Mouse (Mus musculus): ENCODE data around the gene Ssr1. TPM values are rescaled to one million over a fixed set of nuclear protein-coding genes. Genes with fewer than 3 reads are reported as not detected.

Gene Ssr1
- polyA plus RNA-seq, 1 experiment from 2014 or later, result 74.0 TPM

DNA sequence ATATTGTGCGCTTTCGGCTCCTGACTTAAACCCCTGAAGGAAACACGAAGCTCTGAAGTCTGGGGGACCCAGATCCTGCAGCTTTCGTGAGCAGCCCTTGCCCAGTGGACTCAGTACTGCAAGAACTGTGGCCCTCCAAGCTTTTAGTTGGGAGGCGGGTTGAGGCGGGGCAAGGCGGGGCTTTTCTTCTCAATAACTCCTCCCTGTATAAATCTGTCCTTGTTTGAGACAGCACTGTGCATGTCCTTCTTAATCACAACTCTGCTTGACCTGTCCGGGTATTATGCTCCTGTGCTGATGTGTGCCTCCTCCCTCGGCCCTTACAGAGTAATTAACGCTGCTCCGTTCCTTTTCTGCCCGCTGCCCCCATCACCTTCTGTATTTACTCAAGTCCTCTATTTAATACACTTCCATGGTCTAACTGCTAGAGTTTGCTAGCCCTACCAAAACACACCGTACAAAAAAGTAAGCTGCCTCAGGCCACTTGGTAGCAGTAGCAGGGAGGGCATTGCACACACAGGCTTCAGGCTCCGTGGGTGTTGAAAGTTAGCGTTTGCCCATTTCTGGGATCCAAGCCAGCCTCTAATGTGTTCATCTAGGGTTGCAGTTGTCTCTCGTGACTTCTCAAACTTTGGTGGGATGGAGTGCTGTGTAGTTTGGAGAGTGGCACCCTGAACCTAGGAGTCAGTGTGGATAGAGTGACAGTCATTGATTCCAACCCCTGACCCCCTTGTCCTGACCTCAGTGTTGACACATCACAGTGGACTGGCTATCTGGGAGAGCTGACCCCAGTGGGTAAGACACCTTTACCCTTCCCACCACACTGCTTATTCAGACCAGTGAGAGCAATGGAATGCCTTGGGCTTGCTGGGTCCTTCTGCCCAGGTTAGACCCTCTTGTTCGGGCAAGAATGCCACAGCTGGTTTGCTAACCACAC, 51.8 kb downstream of the Ssr1 start:
- no peaks in the 10 kb centered on the region for H3K27me3 ChIP-seq (replicated peaks; ENCODE audit: control insufficient read depth, insufficient read depth, low read length)
- peaks cover 5% of the 10 kb centered on the region; the same call in 1 of the 2 replicates for H3K9me3 ChIP-seq (ENCODE audit: control insufficient read depth, low read length)
- H3K27ac ChIP-seq (ENCODE audit: low read length), result no peak overlapping the region
- no peak for ATAC-seq
- H3K4me2 ChIP-seq (ENCODE audit: low read length), result no peak overlapping the region
- no peak overlapping the region for H3K4me3 ChIP-seq (replicated peaks; ENCODE audit: low read length)
- H3K4me1 ChIP-seq (replicated peaks; ENCODE audit: control insufficient read depth, insufficient read depth, low read length), result no peaks in the 10 kb centered on the region
- 52% methylated on average over 17 of the region's 17 CpGs for WGBS
- H3K9ac ChIP-seq (replicated peaks; ENCODE audit: low read depth, low read length), result no peak overlapping the region
- H3K36me3 ChIP-seq (ENCODE audit: control insufficient read depth, insufficient read depth), result no peaks in the 10 kb centered on the region

DNA sequence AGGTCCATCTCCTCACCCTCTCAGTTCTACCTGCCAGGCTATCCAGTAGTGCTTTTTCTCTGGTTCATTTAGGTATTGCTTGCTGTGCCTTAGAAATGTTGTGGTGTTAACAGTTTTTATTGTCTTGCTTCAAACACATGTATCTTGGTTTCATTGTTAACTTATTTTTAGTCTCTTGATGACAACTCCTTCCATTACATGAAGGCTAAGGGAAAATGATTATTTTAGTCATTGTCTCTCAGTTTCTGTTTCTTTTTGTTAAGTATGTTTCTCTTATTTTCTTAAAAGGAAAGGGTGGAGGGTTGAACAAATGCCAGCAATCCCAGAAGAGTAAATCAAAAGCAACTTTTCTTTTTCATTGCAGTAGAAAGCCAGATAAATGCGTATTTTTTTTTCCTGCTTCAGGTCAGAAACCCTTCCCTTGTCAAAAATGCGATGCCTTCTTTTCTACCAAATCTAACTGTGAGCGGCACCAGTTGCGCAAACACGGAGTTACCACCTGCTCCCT, 52.8 kb downstream of the Ssr1 start:
- no peaks in the 10 kb centered on the region for H3K27me3 ChIP-seq (replicated peaks; ENCODE audit: control insufficient read depth, insufficient read depth, low read length)
- H3K4me2 ChIP-seq (ENCODE audit: low read length), result no peak overlapping the region
- no peaks in the 10 kb centered on the region for H3K4me1 ChIP-seq (replicated peaks; ENCODE audit: control insufficient read depth, insufficient read depth, low read length)
- WGBS, result 79% methylated on average over 5 of the region's 5 CpGs
- no peak overlapping the region for H3K9ac ChIP-seq (replicated peaks; ENCODE audit: low read depth, low read length)
- ATAC-seq, result no peak
- no peaks in the 10 kb centered on the region for H3K36me3 ChIP-seq (ENCODE audit: control insufficient read depth, insufficient read depth)
- peaks cover 5% of the 10 kb centered on the region; the same call in 1 of the 2 replicates for H3K9me3 ChIP-seq (ENCODE audit: control insufficient read depth, low read length)
- H3K4me3 ChIP-seq (replicated peaks; ENCODE audit: low read length), result no peak overlapping the region
- H3K27ac ChIP-seq (ENCODE audit: low read length), result no peak overlapping the region

DNA sequence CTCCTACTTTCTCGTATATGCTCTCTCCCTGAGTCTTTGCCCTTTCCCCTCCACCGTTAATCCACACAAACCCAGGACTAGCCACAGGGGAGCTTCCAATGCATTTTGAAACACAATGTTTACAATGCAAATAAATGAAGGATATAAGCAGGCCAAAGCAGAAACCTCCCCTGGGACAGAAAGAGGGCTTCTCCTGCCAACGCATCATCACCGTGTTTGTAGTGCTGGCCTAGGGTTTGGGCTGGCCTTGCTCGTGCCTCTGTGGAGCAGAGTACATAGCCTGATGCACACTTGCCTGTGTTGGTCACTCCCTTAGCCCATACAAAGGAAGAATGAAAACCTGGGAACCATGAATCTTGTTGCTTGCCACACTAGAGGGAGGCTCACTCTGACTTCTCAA, 53.4 kb downstream of the Ssr1 start:
- H3K36me3 ChIP-seq (ENCODE audit: control insufficient read depth, insufficient read depth), result no peaks in the 10 kb centered on the region
- H3K4me3 ChIP-seq (replicated peaks; ENCODE audit: low read length), result no peak overlapping the region
- H3K27ac ChIP-seq (ENCODE audit: low read length), result no peak overlapping the region
- H3K27me3 ChIP-seq (replicated peaks; ENCODE audit: control insufficient read depth, insufficient read depth, low read length), result no peaks in the 10 kb centered on the region
- 68% methylated on average over 5 of the region's 5 CpGs for WGBS
- H3K9me3 ChIP-seq (ENCODE audit: control insufficient read depth, low read length), result peaks cover 5% of the 10 kb centered on the region; the same call in 1 of the 2 replicates
- no peak overlapping the region for H3K4me2 ChIP-seq (ENCODE audit: low read length)
- H3K4me1 ChIP-seq (replicated peaks; ENCODE audit: control insufficient read depth, insufficient read depth, low read length), result no peaks in the 10 kb centered on the region
- ATAC-seq, result no peak
- no peak overlapping the region for H3K9ac ChIP-seq (replicated peaks; ENCODE audit: low read depth, low read length)

DNA sequence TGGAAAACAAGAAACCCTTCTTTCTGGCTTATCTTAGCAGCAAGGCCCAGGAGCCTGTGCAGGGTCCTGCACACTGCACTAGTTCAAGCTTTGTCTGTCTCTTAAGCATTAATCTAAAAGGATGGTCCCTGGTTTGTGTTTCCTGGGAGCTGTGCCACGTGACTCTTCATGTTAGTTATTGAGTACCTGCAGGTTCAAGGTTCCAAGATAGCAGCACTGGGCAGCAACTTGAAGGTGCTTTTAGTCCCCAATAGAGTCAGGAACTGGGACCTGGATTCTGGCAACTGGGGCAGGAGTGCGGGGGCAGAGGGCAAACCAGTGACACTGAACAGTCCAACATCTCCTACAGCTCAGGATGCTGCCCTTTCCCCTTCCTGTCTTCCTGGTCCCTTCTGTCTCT, 53.9 kb downstream of the Ssr1 start:
- H3K4me1 ChIP-seq (replicated peaks; ENCODE audit: control insufficient read depth, insufficient read depth, low read length), result no peaks in the 10 kb centered on the region
- no peak overlapping the region for H3K4me3 ChIP-seq (replicated peaks; ENCODE audit: low read length)
- WGBS, result 89% methylated on average over 2 of the region's 2 CpGs
- no peaks in the 10 kb centered on the region for H3K27me3 ChIP-seq (replicated peaks; ENCODE audit: control insufficient read depth, insufficient read depth, low read length)
- H3K27ac ChIP-seq (ENCODE audit: low read length), result no peak overlapping the region
- H3K4me2 ChIP-seq (ENCODE audit: low read length), result no peak overlapping the region
- ATAC-seq, result no peak
- peaks cover 5% of the 10 kb centered on the region; the same call in 1 of the 2 replicates for H3K9me3 ChIP-seq (ENCODE audit: control insufficient read depth, low read length)
- H3K36me3 ChIP-seq (ENCODE audit: control insufficient read depth, insufficient read depth), result no peaks in the 10 kb centered on the region
- H3K9ac ChIP-seq (replicated peaks; ENCODE audit: low read depth, low read length), result no peak overlapping the region

DNA sequence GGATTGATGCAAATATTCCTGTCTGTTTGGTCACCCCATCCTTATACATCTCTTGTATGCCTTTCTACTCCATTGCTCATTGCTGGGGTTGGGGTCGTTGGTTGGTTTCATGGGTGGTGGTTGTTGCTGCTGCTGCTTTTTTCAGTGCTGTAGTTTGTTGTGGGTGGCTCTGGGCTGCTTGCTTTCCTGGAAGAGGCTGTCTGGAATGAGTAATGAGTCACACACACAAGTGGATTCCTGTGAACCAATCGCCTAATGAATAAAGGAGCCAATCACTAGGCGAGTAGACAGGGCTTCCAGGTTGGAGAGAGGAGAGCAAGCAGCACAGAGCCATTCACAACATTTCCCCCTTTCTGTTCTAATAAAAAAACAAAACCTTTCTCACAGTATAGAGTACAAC, 57.7 kb downstream of the Ssr1 start:
- Histone ChIP-seq H3K27me3 (replicated peaks; ENCODE audit: control insufficient read depth, insufficient read depth, low read length) (no peaks in the 10 kb centered on the region), H3K9me3 (ENCODE audit: control insufficient read depth, low read length) (peaks cover 5% of the 10 kb centered on the region; the same call in 1 of the 2 replicates), H3K36me3 (ENCODE audit: control insufficient read depth, insufficient read depth) (no peaks in the 10 kb centered on the region), H3K27ac (ENCODE audit: low read length) (no peak overlapping the region), H3K9ac (replicated peaks; ENCODE audit: low read depth, low read length) (no peak overlapping the region), H3K4me3 (replicated peaks; ENCODE audit: low read length) (no peak overlapping the region), H3K4me2 (ENCODE audit: low read length) (no peak overlapping the region), H3K4me1 (replicated peaks; ENCODE audit: control insufficient read depth, insufficient read depth, low read length) (no peaks in the 10 kb centered on the region)
- 71% methylated on average over 3 of the region's 3 CpGs for WGBS
- ATAC-seq, result no peak

DNA sequence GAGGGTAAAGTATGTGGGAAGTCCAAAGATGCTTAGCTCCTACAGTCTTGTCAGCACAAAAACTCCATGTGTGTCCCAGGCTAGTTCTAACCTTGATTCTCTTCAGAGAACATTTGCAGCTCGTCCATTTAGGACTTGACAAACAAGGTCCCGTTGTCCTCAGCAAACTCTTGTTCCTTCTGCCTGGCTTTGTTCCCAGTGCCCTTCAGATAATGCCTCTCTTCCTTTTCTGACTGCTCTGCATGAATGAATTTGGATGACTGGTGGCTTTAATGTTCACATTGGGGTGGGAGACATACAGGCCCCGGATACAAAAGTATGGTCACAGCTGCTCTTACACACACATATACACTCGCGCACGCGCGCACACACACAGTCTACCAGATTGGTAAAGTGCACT, 59.1 kb downstream of the Ssr1 start:
- Histone ChIP-seq H3K4me2 (ENCODE audit: low read length) (no peak overlapping the region), H3K36me3 (ENCODE audit: control insufficient read depth, insufficient read depth) (no peaks in the 10 kb centered on the region), H3K4me3 (replicated peaks; ENCODE audit: low read length) (no peak overlapping the region), H3K27ac (ENCODE audit: low read length) (no peak overlapping the region), H3K27me3 (replicated peaks; ENCODE audit: control insufficient read depth, insufficient read depth, low read length) (no peaks in the 10 kb centered on the region), H3K4me1 (replicated peaks; ENCODE audit: control insufficient read depth, insufficient read depth, low read length) (no peaks in the 10 kb centered on the region), H3K9me3 (ENCODE audit: control insufficient read depth, low read length) (peaks cover 5% of the 10 kb centered on the region; the same call in 1 of the 2 replicates), H3K9ac (replicated peaks; ENCODE audit: low read depth, low read length) (no peak overlapping the region)
- ATAC-seq, result no peak
- WGBS, result 71% methylated on average over 8 of the region's 8 CpGs

DNA sequence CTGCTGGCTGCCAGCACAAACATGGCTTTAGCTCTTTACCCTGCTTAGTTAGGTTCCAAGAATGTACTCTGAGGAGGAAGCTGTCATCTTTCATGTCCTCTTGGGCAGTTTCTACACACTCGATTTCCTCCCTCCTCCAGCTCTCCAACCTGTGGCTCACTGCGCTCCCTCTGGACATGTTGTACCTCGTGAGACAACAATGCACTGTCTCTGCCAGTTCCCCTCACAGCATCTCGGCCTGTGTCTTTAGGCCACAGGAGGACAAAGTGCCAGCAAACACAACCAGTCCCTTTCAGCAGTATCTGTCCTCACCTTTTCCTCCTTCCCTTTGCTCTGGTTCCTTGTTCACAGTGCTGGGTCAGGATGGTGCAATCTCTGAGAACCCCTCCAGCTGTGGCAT, 59.9 kb downstream of the Ssr1 start:
- Histone ChIP-seq H3K27me3 (replicated peaks; ENCODE audit: control insufficient read depth, insufficient read depth, low read length) (no peaks in the 10 kb centered on the region), H3K4me3 (replicated peaks; ENCODE audit: low read length) (no peak overlapping the region), H3K9ac (replicated peaks; ENCODE audit: low read depth, low read length) (no peak overlapping the region), H3K4me2 (ENCODE audit: low read length) (no peak overlapping the region), H3K27ac (ENCODE audit: low read length) (no peak overlapping the region), H3K9me3 (ENCODE audit: control insufficient read depth, low read length) (peaks cover 2% of the 10 kb centered on the region; the same call in 1 of the 2 replicates), H3K4me1 (replicated peaks; ENCODE audit: control insufficient read depth, insufficient read depth, low read length) (no peaks in the 10 kb centered on the region), H3K36me3 (ENCODE audit: control insufficient read depth, insufficient read depth) (no peaks in the 10 kb centered on the region)
- WGBS, result 82% methylated on average over 4 of the region's 4 CpGs
- no peak for ATAC-seq

DNA sequence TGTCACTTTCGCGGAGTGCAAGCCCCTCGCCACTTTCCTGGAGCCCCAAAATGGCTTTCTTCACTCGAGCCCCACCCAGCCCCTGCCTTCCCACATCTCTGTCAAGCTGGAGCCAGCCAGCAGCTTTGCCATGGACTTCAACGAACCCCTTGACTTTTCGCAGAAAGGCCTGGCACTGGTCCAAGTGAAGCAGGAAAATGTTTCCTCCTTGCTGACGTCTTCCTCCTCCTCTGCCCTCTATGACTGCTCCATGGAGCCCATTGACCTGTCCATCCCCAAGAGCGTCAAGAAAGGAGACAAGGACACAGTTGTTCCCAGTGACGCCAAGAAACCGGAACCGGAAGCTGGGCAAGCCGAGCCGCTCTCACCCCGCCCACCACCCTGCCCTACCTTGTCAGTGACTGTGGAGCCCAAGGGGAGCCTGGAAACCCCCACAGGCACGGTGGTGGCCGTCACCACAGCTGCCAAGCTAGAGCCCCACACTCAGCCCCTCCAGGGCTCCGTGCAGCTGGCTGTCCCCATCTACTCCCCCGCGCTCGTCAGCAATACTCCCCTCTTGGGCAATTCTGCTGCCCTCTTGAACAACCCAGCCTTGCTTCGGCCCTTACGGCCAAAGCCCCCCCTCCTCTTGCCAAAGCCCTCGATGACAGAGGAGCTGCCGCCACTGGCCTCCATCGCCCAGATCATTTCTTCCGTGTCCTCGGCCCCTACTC, 62.7 kb downstream of the Ssr1 start:
- H3K4me3 ChIP-seq (replicated peaks; ENCODE audit: low read length), result no peak overlapping the region
- H3K9ac ChIP-seq (replicated peaks; ENCODE audit: low read depth, low read length), result no peak overlapping the region
- no peaks in the 10 kb centered on the region for H3K27me3 ChIP-seq (replicated peaks; ENCODE audit: control insufficient read depth, insufficient read depth, low read length)
- H3K27ac ChIP-seq (ENCODE audit: low read length), result no peak overlapping the region
- no peaks in the 10 kb centered on the region for H3K4me1 ChIP-seq (replicated peaks; ENCODE audit: control insufficient read depth, insufficient read depth, low read length)
- H3K9me3 ChIP-seq (ENCODE audit: control insufficient read depth, low read length), result no peaks in the 10 kb centered on the region
- no peaks in the 10 kb centered on the region for H3K36me3 ChIP-seq (ENCODE audit: control insufficient read depth, insufficient read depth)
- 67% methylated on average over 27 of the region's 27 CpGs for WGBS
- ATAC-seq, result no peak
- no peak overlapping the region for H3K4me2 ChIP-seq (ENCODE audit: low read length)

DNA sequence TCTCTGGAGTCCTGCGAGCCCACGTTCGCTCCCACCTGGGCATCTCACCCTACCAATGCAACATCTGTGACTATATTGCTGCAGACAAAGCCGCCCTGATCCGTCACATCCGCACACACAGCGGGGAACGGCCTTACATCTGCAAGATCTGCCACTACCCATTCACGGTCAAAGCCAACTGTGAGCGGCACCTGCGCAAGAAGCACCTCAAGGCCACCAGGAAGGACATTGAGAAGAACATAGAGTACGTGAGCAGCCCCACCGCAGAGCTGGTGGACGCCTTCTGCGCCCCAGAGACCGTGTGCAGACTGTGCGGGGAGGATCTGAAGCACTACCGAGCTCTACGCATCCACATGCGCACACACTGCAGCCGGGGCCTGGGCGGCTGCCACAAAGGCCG, 63.4 kb downstream of the Ssr1 start:
- Histone ChIP-seq H3K36me3 (ENCODE audit: control insufficient read depth, insufficient read depth) (no peaks in the 10 kb centered on the region), H3K4me3 (replicated peaks; ENCODE audit: low read length) (no peak overlapping the region), H3K9me3 (ENCODE audit: control insufficient read depth, low read length) (no peaks in the 10 kb centered on the region), H3K4me1 (replicated peaks; ENCODE audit: control insufficient read depth, insufficient read depth, low read length) (no peaks in the 10 kb centered on the region), H3K4me2 (ENCODE audit: low read length) (no peak overlapping the region), H3K27me3 (replicated peaks; ENCODE audit: control insufficient read depth, insufficient read depth, low read length) (no peaks in the 10 kb centered on the region), H3K27ac (ENCODE audit: low read length) (no peak overlapping the region), H3K9ac (replicated peaks; ENCODE audit: low read depth, low read length) (no peak overlapping the region)
- ATAC-seq, result no peak
- 88% methylated on average over 23 of the region's 23 CpGs for WGBS
